Mouse (Mus musculus) kidney, postnatal 14 days (tissue): ENCODE measurements around the gene Cldn34c2.
"Not testable (repeated sequence)": the region's sequence is repeated elsewhere in the genome, so short reads cannot be mapped to it uniquely, and the experiment has no call there.

Experiments used
- DNase-seq: peaks from one replicate; pipeline ENCODE4 v3.0.0; 2022; ENCODE audit warnings: mixed read lengths

Gene Cldn34c2

DNA sequence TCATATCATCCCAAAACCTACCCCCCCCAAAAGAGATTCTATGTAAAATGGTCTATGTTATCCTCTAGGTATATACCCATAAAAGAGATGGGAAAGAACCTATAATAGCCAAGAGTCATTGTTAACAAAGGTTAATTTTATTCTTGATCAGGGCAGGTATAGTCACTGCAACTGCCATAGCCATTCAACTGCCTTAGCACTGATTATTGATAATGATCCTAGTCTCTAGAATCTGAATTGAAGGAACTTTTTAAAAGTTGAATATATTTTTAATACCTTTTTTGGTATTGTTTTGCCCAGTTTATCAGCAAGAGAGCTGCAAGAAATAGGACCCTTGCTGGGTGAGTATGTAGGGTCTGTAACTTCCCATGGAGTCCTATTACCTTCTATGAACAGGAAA, at the start of gene Cldn34c2:
Gene Cldn34c2 (plus strand): TSS at position 301 of the 400 bp plus-strand sequence.
- DNase-seq = not testable (repeated sequence)

DNA sequence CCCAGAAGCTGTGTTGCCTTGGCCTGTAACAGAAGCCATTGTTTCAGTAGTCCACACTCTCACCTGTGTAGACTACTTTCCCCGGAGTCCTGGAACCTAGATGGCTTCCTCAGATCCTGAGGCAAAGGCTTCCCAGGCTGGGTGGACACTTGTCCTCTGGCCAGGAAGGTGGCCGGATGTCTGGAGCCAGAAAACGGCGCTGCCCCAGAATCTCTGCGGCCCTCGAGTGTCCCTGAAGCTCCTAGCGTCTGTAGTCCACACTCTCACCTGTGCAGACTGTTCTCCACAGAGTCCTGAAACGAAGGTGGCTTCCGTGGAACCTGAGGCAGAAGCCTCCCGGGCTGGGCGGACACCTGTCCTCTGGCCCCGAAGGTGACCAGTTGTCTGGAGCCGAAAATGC, 30.1 kb upstream of the Cldn34c2 start:
- not testable (repeated sequence) for DNase-seq

DNA sequence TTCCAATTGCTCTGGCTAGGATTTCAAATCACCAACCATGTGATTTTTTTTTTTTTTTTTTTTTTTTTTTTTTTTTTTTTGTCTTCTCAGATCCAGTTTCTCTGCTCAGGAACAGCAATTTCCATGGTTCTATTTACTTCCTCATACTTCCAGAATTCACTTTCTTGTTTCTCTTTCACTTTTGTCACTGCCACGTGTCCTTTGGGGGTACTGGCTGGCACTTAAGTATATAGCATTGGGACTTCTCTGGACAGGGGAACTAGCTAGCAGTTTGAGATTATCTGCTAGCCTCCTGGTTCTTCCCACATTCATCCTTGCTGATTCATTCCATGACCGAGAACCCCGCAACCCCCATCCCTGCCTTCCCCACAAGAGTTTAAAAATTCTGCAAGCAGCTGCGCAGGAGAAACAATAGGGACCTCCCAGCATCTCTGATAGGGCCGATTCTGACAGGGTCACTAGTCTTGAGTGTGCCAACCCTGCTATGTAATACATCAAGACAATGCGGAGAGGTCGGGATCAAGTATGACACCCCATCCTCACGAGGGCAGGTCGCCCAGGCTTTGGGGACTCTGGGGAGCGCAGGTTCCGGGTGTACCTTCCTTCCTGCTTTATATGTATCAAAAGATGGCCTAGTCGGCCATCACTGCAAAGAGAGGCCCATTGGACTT, 30.8 kb downstream of the Cldn34c2 start:
- peak; percentile 1 for DNase-seq
